Mouse (Mus musculus): ENCODE data around the gene Hoxd4.

The Hoxd4 gene

DNA sequence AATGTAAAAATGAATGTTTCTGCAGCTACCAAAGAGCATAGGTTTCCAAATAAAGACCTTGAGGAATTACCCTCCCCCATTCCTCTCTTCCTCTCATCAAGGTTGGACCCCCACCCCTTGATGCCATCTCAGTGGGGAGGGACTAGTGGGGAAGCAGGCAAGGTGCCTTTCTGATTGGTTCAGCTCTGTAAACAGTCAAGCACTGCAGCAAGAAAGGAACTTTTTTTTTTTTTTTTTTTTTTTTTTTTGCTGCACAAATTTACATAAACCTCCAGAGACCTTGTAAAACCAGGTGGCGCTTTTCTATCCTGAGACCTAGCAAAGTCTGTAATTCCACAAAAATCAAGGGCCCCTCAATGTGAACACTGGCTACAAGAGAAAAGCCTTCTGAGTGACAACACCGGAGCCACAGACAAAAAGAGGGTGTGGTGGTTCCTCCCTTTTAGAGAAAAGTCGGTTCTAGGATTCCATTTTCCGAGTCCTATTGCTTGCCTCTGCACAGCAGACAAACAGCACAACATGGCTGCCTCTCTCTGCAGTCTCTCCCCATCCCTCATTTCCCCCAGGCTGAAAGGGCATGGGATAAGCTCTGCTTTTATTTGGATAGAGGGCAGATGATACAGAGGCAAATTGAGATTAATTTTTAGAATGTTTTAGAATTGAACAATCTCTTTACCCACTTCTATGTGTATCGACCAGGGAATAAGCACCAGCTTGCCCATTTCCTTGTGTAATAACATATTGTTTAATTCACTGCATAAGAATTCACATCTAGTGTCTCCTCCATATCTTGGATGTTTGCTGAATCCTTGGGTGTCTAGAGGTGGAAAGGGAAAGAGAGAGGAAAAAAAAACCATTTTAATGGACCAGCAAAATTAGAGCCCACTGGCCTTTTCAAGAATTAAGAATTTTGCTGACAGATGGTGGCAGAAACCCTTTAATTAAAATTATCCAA lies 2.0 kb upstream of the Hoxd4 start:
- POLR2A ChIA-PET: interaction anchor here in 3 of 4 experiments (0.6 to 0.7 kb wide), 6 partner anchors 8 to 1050 kb away, joined by 3 to 10 read pairs (median 4); no protein-coding TSS in a partner anchor
- CTCF ChIA-PET: interaction anchor here in 1 of 4 experiments (0.6 kb wide), 1 partner anchor 66 kb away, joined by 5 read pairs; no protein-coding TSS in a partner anchor

DNA sequence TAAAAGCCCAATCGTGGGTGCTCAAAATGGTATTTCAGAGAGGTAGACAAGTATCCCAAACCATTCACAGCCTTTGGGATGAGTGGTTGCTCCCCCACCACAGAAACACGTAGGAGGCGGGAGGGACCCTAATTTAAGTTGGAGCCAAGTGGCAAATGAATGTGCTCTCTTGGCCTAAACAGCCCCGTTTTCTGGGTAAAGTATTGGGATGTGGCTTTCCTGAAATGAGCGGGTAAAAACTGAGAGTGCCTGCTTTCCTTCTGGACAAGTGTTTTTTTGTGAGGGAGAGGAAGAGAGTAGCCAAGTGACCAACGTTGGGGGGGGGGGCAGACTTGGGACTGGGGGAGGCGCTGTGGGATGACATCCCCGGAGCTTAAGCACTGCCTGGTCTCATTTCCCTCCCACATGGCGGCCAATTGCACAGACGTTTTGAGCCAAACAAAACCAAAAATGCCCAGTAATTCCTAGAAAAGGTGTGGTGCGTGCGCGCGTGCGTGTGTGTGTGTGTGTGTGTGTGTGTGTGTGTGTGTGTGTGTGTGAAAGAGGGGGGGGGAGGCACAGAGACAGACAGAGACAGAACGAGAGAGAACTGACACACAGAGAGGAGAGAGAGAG lies 693 bp upstream of the Hoxd4 start:
- ChIA-PET CTCF (interaction anchor here in 2 of 4 experiments (0.6 to 2.5 kb wide), 2 partner anchors 9 to 878 kb away, joined by 3 to 8 read pairs; no protein-coding TSS in a partner anchor), POLR2A (no interaction called here)

- ChIA-PET POLR2A (interaction anchor here in 1 of 4 experiments (0.6 kb wide), 1 partner anchor 744 kb away, joined by 4 read pairs; no protein-coding TSS in a partner anchor), CTCF (interaction anchor here in 3 of 4 experiments (0.6 to 1.1 kb wide), 6 partner anchors 11 to 1484 kb away, joined by 3 to 8 read pairs (median 3); no protein-coding TSS in a partner anchor)
Observed at GRCm38 (mm10) chr2:74713239-74714150, 1.8 kb downstream of the Hoxd4 start.

DNA sequence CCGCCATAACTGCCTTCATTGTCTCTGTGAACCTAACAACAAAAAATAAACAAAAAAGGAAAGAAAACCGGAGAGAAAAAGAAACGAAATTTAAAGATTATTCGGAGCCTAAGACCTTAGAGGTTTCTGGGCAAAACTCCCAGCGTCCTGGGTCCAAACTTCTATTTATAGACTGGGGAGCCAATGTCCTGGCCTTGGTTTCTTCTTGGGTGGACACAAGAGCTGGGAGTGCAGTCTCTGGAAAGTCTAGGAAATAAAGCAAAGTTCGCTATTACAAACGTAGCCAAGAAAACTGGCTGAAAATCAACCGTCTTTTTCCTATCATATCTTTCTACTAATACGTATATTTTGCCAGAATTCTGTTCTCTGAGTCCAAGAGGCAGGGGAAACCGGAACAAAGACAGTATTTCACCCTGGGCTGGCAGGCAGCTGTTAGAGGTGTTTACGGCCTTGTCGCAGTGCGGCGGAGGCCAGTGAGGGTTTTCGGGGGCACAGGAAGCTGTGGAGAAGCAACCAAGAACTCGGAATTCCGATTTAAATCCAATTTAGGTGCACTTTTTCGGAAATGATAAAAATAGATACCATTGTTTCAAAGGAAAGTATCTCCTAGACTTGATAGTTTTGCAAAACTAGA lies 2.5 kb downstream of the Hoxd4 start:
- CTCF ChIA-PET: interaction anchor here in 1 of 4 experiments (0.8 to 1.1 kb wide), 3 partner anchors 12 to 436 kb away, joined by 3 read pairs; no protein-coding TSS in a partner anchor

GRCm38 (mm10) chr2:74714881-74715280 lies 3.2 kb downstream of the Hoxd4 start:
- ChIA-PET CTCF (interaction anchor here in 3 of 4 experiments (1.2 to 2.9 kb wide), 6 partner anchors 249 to 436 kb away, joined by 8 to 33 read pairs (median 16); no protein-coding TSS in a partner anchor), POLR2A (no interaction called here)

More for the DNA sequence above, 2.5 kb downstream of the Hoxd4 start:
- POLR2A ChIA-PET: no interaction called here

GRCm38 (mm10) chr2:74715504-74716241 lies 3.9 kb downstream of the Hoxd4 start:
- ChIA-PET CTCF (interaction anchor here (0.5 to 2.9 kb wide), 48 partner anchors 8 to 1073 kb away, joined by 3 to 33 read pairs (median 4); partner anchors contain the start of genes Hoxd10 (in 1 of the 4) and Mtx2 (in 1 of the 4)), POLR2A (interaction anchor here in 3 of 4 experiments (0.7 to 1.5 kb wide), 5 partner anchors 10 to 1009 kb away, joined by 3 to 5 read pairs (median 4); partner anchors contain the start of gene Hoxd10 (in 1 of the 3))

DNA sequence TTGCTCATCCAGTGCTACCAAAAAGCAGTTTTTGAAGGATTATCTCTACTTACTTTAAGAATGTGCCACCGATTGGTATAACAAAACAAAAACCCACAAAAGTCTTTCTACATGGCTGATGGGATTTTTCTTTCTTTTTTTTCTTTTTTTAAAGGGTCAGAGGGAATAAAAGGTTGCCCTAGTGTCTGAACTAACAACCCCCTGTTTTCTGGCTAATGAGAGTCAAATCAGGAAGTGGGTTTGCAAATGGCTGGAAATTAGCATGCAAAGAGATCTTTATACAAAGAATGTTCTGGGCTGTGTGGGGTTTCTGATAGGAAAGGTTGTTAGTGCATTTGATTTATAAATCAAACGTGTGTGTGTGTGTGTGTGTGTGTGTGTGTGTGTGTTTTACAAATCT lies 8.7 kb downstream of the Hoxd4 start:
- ChIA-PET POLR2A (no interaction called here), CTCF (no interaction called here)

GRCm38 (mm10) chr2:74720955-74721491 lies 9.3 kb downstream of the Hoxd4 start:
- ChIA-PET POLR2A (no interaction called here), CTCF (no interaction called here)

- CTCF ChIA-PET: no interaction called here
- POLR2A ChIA-PET: no interaction called here
Observed at GRCm38 (mm10) chr2:74721882-74722281, 10.2 kb downstream of the Hoxd4 start.

- CTCF ChIA-PET: interaction anchor here in 1 of 4 experiments (1.1 kb wide), 1 partner anchor 15 kb away, joined by 3 read pairs; no protein-coding TSS in a partner anchor
- POLR2A ChIA-PET: interaction anchor here in 1 of 4 experiments (1.4 kb wide), 1 partner anchor 11 kb away, joined by 4 read pairs; the partner anchor contains the start of genes Hoxd3 and Hoxd4
Observed at GRCm38 (mm10) chr2:74722949-74723348, 11.2 kb downstream of the Hoxd4 start.

DNA sequence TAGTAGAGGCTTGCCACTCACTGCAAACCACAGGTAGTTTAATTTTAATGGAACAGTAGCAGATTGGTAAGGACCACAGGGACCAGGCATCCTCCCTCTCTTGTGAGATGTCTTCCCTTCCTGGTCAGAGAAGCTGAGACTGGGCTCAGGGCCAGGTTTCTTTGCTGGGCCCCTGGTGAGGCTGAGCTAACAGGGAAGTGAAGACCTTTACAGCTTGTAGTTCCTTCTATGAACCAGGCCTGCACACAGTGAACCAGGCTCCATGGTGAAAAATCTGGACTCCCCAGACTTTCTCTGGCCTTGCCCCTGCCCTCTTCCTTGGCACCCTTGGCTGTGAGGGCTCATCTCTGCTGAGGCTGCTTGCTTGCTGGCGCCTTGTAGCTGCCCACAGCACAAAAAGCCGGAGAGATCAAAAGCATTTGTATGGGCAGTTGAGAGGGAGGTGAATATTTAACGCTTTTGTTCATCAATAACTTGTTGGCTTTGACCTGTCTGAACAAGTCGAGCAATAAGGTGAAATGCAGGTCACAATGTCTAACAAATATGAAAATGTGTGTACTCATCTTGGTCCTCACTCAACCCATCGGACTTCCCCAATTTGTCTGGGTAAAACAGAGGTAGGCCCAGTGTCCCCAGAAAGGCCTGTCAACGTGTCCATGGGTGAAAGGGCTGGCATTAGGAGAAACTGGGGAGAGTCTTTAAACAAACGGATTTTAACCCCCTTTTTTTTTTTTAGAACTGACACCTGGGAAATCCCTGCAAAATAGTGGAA lies 12.7 kb downstream of the Hoxd4 start:
- ChIA-PET POLR2A (interaction anchor here in 1 of 4 experiments (1.4 kb wide), 1 partner anchor 12 kb away, joined by 4 read pairs; the partner anchor contains the start of genes Hoxd3 and Hoxd4), CTCF (interaction anchor here in 1 of 4 experiments (1.0 to 1.3 kb wide), 2 partner anchors 8 to 22 kb away, joined by 3 to 5 read pairs; no protein-coding TSS in a partner anchor)

- POLR2A ChIA-PET: no interaction called here
- CTCF ChIA-PET: no interaction called here
Observed at GRCm38 (mm10) chr2:74725171-74725570, 13.4 kb downstream of the Hoxd4 start.

DNA sequence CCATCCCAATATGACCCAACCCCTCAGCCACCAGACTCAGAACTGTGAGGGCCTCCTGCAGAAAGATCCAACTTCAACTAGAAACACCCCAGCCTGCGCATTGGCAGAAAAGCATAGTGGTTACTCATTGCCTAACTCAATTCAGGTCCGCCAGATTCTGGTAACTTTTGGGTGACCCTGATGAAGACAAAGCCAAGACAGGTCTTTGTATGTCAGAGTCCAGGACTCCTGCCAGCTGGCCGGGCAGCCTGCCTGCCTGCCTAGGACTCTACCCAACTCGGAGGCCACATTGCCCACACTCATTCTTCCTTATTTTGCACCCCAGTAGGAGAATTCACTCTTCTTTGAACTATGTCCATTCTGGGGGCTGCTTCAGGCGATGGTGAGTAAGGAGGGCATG lies 14.8 kb downstream of the Hoxd4 start, which contains the start of gene Gm28230:
TSS of gene Gm28230 (plus strand) at position 178 of the 400 bp plus-strand sequence.
- ChIA-PET POLR2A (no interaction called here), CTCF (no interaction called here)

DNA sequence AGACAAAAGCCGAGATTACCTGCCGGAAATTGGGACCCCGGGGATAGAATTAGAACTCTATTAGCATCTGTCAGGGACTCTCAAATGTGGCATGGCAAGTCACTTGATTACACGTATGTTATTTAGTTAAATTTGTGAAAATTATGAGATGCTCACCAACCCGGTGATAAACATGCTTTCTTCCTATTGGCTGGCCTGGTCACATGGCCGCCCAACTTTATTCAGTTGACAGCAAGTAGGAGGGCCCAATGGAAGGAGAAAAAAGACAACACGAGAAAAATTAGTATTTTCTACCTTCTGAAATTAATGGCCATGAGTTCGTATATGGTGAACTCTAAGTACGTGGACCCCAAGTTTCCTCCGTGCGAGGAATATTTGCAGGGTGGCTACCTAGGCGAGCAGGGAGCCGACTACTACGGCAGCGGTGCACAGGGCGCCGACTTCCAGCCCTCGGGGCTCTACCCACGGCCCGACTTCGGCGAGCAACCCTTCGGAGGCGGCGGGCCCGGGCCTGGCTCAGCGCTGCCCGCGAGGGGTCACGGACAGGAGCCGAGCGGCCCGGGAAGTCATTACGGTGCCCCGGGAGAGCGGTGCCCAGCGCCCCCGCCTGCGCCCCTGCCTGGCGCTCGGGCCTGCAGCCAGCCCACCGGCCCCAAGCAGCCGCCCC lies 15.4 kb downstream of the Hoxd4 start:
- ChIA-PET POLR2A (interaction anchor here in 3 of 4 experiments (0.6 to 1.5 kb wide), 3 partner anchors 21 to 1110 kb away, joined by 3 to 6 read pairs (median 3); no protein-coding TSS in a partner anchor), CTCF (interaction anchor here in 2 of 4 experiments (0.6 to 0.7 kb wide), 2 partner anchors 237 to 282 kb away, joined by 5 to 8 read pairs; no protein-coding TSS in a partner anchor)

- CTCF ChIA-PET: interaction anchor here in 2 of 4 experiments (0.6 to 0.7 kb wide), 2 partner anchors 236 to 281 kb away, joined by 5 to 8 read pairs; no protein-coding TSS in a partner anchor
Observed at GRCm38 (mm10) chr2:74727640-74728302, 16.0 kb downstream of the Hoxd4 start.

More at GRCm38 (mm10) chr2:74727640-74728302, 16.0 kb downstream of the Hoxd4 start:
- POLR2A ChIA-PET: interaction anchor here in 3 of 4 experiments (0.6 to 1.5 kb wide), 3 partner anchors 22 to 1111 kb away, joined by 3 to 6 read pairs (median 3); no protein-coding TSS in a partner anchor

Data from embryonic stem cell, embryonic (primary cell).